Mouse (Mus musculus) CH12.LX (cell line): ENCODE results near the gene Zfp36. TPM values are rescaled to one million over a fixed set of nuclear protein-coding genes. Genes with fewer than 3 reads are reported as not detected.

ENCODE experiments used
- DNase-seq: peaks from one replicate; pipeline ENCODE4 v3.0.0-alpha.2; 2013; ENCODE audit errors: extremely low read depth
- H3K27ac ChIP-seq: 2 replicates; pipeline ENCODE4 v1.5.1; 2012; ENCODE audit warnings: low read depth, mild to moderate bottlenecking, control low read depth, moderate library complexity; ENCODE audit not compliant: insufficient read depth
- H3K27me3 ChIP-seq: replicated peaks from 2 replicates; pipeline ENCODE3; 2012; ENCODE audit warnings: inconsistent platforms
- H3K36me3 ChIP-seq, 2 experiments: replicated peaks in 1 of 2; 2 replicates each; pipeline versions ENCODE3 to v1.6.1; 2012; ENCODE audit warnings: inconsistent platforms in 1 of 2, low read length in 1 of 2, mild to moderate bottlenecking in 1 of 2, mixed read lengths in 1 of 2, moderate library complexity in 1 of 2; ENCODE audit not compliant: control insufficient read depth in 1 of 2, insufficient read depth in 1 of 2
- H3K4me1 ChIP-seq, 2 experiments: 2 replicates each; pipeline ENCODE4 v1.6.1; 2012; ENCODE audit warnings: inconsistent platforms in 1 of 2, moderate library complexity in 1 of 2; ENCODE audit not compliant: insufficient read depth in 2 of 2, control insufficient read depth in 1 of 2
- H3K4me2 ChIP-seq: 2 replicates; pipeline ENCODE4 v1.6.1; 2012; ENCODE audit warnings: low read depth, mild to moderate bottlenecking, control low read depth; ENCODE audit not compliant: poor library complexity, insufficient read depth, severe bottlenecking
- H3K4me3 ChIP-seq, 3 experiments: fragments of 150-350 bp in 1 of 3; sonication (generic) in 1 of 3; replicated peaks in 1 of 3; 2 replicates each; pipeline versions ENCODE3 to v1.5.1; 2011 to 2012; ENCODE audit warnings: low read depth in 2 of 3, low read length in 2 of 3, mild to moderate bottlenecking in 2 of 3, moderate library complexity in 2 of 3, control low read depth in 1 of 3, improper control_type of control experiment in 1 of 3, inconsistent platforms in 1 of 3, mixed read lengths in 1 of 3; ENCODE audit not compliant: poor library complexity in 1 of 3
- H3K79me2 ChIP-seq: replicated peaks from 2 replicates; pipeline ENCODE4 v1.6.1; 2012; ENCODE audit warnings: mild to moderate bottlenecking, moderate library complexity; ENCODE audit not compliant: control insufficient read depth, poor library complexity, insufficient read depth, severe bottlenecking; ENCODE audit errors: extremely low read depth
- H3K9ac ChIP-seq: 2 replicates; pipeline ENCODE4 v1.6.1; 2012; ENCODE audit warnings: low read depth, mild to moderate bottlenecking, control low read depth, moderate library complexity; ENCODE audit not compliant: insufficient read depth
- H3K9me3 ChIP-seq: replicated peaks from 2 replicates; pipeline ENCODE3; 2012; ENCODE audit warnings: low read length, inconsistent platforms, mixed read lengths
- BHLHE40 ChIP-seq: IDR thresholded peaks from 2 replicates; pipeline ENCODE4 v1.6.1; 2011; ENCODE audit warnings: mild to moderate bottlenecking, low read depth, low read length, improper control_type of control experiment
- CHD1 ChIP-seq: IDR thresholded peaks from 2 replicates; pipeline ENCODE4 v1.6.1; 2012; ENCODE audit warnings: low read depth, low read length, improper control_type of control experiment, inconsistent platforms
- CHD2 ChIP-seq: IDR thresholded peaks from 2 replicates; pipeline ENCODE4 v1.6.1; 2011; ENCODE audit warnings: low read length, improper control_type of control experiment
- CTCF ChIP-seq, 2 experiments: IDR thresholded peaks in 1 of 2; conservative IDR thresholded peaks in 1 of 2; 2 replicates each; pipeline ENCODE4 v1.5.1; 2011 to 2012; ENCODE audit warnings: low read depth in 2 of 2, low read length in 2 of 2, improper control_type of control experiment in 1 of 2, inconsistent platforms in 1 of 2, mild to moderate bottlenecking in 1 of 2, moderate library complexity in 1 of 2
- E2F4 ChIP-seq: IDR thresholded peaks from 2 replicates; pipeline ENCODE4 v1.6.1; 2011; ENCODE audit warnings: low read depth, low read length, improper control_type of control experiment; ENCODE audit not compliant: insufficient replicate concordance
- ELF1 ChIP-seq: IDR thresholded peaks from 2 replicates; pipeline ENCODE4 v1.6.1; 2014; ENCODE audit warnings: low read depth, mild to moderate bottlenecking, inconsistent platforms, low read length, improper control_type of control experiment
- EP300 ChIP-seq: IDR thresholded peaks from 2 replicates; pipeline ENCODE4 v1.6.1; 2011; ENCODE audit warnings: low read length, improper control_type of control experiment
- ETS1 ChIP-seq: conservative IDR thresholded peaks from 2 replicates; pipeline ENCODE4 v1.6.1; 2012; ENCODE audit warnings: low read depth, mild to moderate bottlenecking, inconsistent platforms, low read length, improper control_type of control experiment, moderate library complexity
- GABPA ChIP-seq: IDR thresholded peaks from 2 replicates; pipeline ENCODE4 v1.6.1; 2012; ENCODE audit warnings: low read depth, low read length, improper control_type of control experiment, inconsistent platforms; ENCODE audit not compliant: insufficient replicate concordance
- HCFC1 ChIP-seq: IDR thresholded peaks from 2 replicates; pipeline ENCODE4 v1.6.1; 2012; ENCODE audit warnings: low read depth, mild to moderate bottlenecking, inconsistent platforms, low read length, improper control_type of control experiment
- IRF4 ChIP-seq: IDR thresholded peaks from 2 replicates; pipeline ENCODE4 v1.6.1; 2014; ENCODE audit warnings: low read depth, mild to moderate bottlenecking, inconsistent platforms, low read length, improper control_type of control experiment
- JUN ChIP-seq: IDR thresholded peaks from 2 replicates; pipeline ENCODE4 v1.6.1; 2011; ENCODE audit warnings: low read depth, mild to moderate bottlenecking, low read length, improper control_type of control experiment, moderate library complexity; ENCODE audit not compliant: insufficient read depth
- JUND ChIP-seq: conservative IDR thresholded peaks from 2 replicates; pipeline ENCODE4 v1.6.1; 2011; ENCODE audit warnings: low read depth, low read length, improper control_type of control experiment
- KAT2A ChIP-seq: IDR thresholded peaks from 2 replicates; pipeline ENCODE4 v1.6.1; 2012; ENCODE audit warnings: low read length, improper control_type of control experiment, inconsistent platforms; ENCODE audit not compliant: insufficient replicate concordance
- MAFK ChIP-seq: IDR thresholded peaks from 2 replicates; pipeline ENCODE4 v1.6.1; 2011; ENCODE audit warnings: low read length, improper control_type of control experiment; ENCODE audit not compliant: insufficient replicate concordance
- MAX ChIP-seq: IDR thresholded peaks from 2 replicates; pipeline ENCODE4 v1.6.1; 2011; ENCODE audit warnings: low read length, improper control_type of control experiment
- MAZ ChIP-seq: IDR thresholded peaks from 2 replicates; pipeline ENCODE4 v1.6.1; 2012; ENCODE audit warnings: low read depth, mild to moderate bottlenecking, inconsistent platforms, low read length, improper control_type of control experiment, moderate library complexity
- MEF2A ChIP-seq: IDR thresholded peaks from 2 replicates; pipeline ENCODE4 v1.6.1; 2014; ENCODE audit warnings: low read depth, mild to moderate bottlenecking, inconsistent platforms, low read length, improper control_type of control experiment, borderline replicate concordance
- MXI1 ChIP-seq: IDR thresholded peaks from 2 replicates; pipeline ENCODE4 v1.6.1; 2011; ENCODE audit warnings: mild to moderate bottlenecking, low read depth, low read length, improper control_type of control experiment
- MYC ChIP-seq: IDR thresholded peaks from 2 replicates; pipeline ENCODE4 v1.6.1; 2011; ENCODE audit warnings: low read depth, mild to moderate bottlenecking, improper control_type of control experiment, low read length
- NELFE ChIP-seq: IDR thresholded peaks from 2 replicates; pipeline ENCODE4 v1.6.1; 2011; ENCODE audit warnings: low read depth, low read length, improper control_type of control experiment
- NRF1 ChIP-seq: IDR thresholded peaks from 2 replicates; pipeline ENCODE4 v1.6.1; 2014; ENCODE audit warnings: low read depth, mild to moderate bottlenecking, inconsistent platforms, low read length, improper control_type of control experiment, moderate library complexity
- PAX5 ChIP-seq: IDR thresholded peaks from 2 replicates; pipeline ENCODE4 v1.6.1; 2012; ENCODE audit warnings: low read length, inconsistent platforms, mixed read lengths
- POLR2A ChIP-seq: IDR thresholded peaks from 2 replicates; pipeline ENCODE4 v1.6.1; 2011; ENCODE audit warnings: low read depth, mild to moderate bottlenecking, improper control_type of control experiment, low read length
- POLR2AphosphoS2 ChIP-seq: IDR thresholded peaks from 2 replicates; pipeline ENCODE4 v1.6.1; 2011; ENCODE audit warnings: low read depth, low read length, improper control_type of control experiment
- RAD21 ChIP-seq: IDR thresholded peaks from 2 replicates; pipeline ENCODE4 v1.6.1; 2011; ENCODE audit warnings: low read depth, mild to moderate bottlenecking, low read length, improper control_type of control experiment, moderate library complexity
- RCOR1 ChIP-seq: conservative IDR thresholded peaks from 2 replicates; pipeline ENCODE4 v1.6.1; 2012; ENCODE audit warnings: low read depth, mild to moderate bottlenecking, inconsistent platforms, low read length, improper control_type of control experiment
- SIN3A ChIP-seq: IDR thresholded peaks from 2 replicates; pipeline ENCODE4 v1.6.1; 2012; ENCODE audit warnings: low read length, improper control_type of control experiment, inconsistent platforms
- SMC3 ChIP-seq: IDR thresholded peaks from 2 replicates; pipeline ENCODE4 v1.6.1; 2011; ENCODE audit warnings: low read depth, low read length, improper control_type of control experiment
- TBP ChIP-seq: conservative IDR thresholded peaks from 2 replicates; pipeline ENCODE4 v1.6.1; 2011; ENCODE audit warnings: low read depth, low read length, improper control_type of control experiment
- TCF12 ChIP-seq: IDR thresholded peaks from 2 replicates; pipeline ENCODE4 v1.6.1; 2014; ENCODE audit warnings: low read depth, mild to moderate bottlenecking, inconsistent platforms, low read length, improper control_type of control experiment
- UBTF ChIP-seq: IDR thresholded peaks from 2 replicates; pipeline ENCODE4 v1.6.1; 2012; ENCODE audit warnings: low read depth, mild to moderate bottlenecking, inconsistent platforms, low read length, improper control_type of control experiment, moderate library complexity
- USF1 ChIP-seq: IDR thresholded peaks from 2 replicates; pipeline ENCODE4 v1.6.1; 2014; ENCODE audit warnings: low read depth, mild to moderate bottlenecking, inconsistent platforms, low read length, improper control_type of control experiment
- USF2 ChIP-seq: conservative IDR thresholded peaks from 2 replicates; pipeline ENCODE4 v1.6.1; 2011; ENCODE audit warnings: low read depth, low read length, improper control_type of control experiment
- ZC3H11A ChIP-seq: IDR thresholded peaks from 2 replicates; pipeline ENCODE4 v1.6.1; 2012; ENCODE audit warnings: low read depth, mild to moderate bottlenecking, inconsistent platforms, low read length, improper control_type of control experiment
- ZKSCAN1 ChIP-seq: IDR thresholded peaks from 2 replicates; pipeline ENCODE4 v1.6.1; 2012; ENCODE audit warnings: low read depth, inconsistent platforms, low read length, improper control_type of control experiment, borderline replicate concordance
- ZMIZ1 ChIP-seq: IDR thresholded peaks from 2 replicates; pipeline ENCODE4 v1.6.1; 2012; ENCODE audit warnings: low read depth, mild to moderate bottlenecking, inconsistent platforms, low read length, improper control_type of control experiment
- ZNF384 ChIP-seq: IDR thresholded peaks from 2 replicates; pipeline ENCODE4 v1.6.1; 2012; ENCODE audit warnings: low read depth, low read length, improper control_type of control experiment, inconsistent platforms
- dilution Hi-C: fragments of 300-500 bp; cut with MboI; formaldehyde crosslinking; loops from 2 replicates; pipeline ENCODE4 v1.14.3; 2020; ENCODE audit warnings: low sequenced_read_pairs; ENCODE audit not compliant: extremely low pct_unique_long_range_greater_than_20kb, extremely low pct_ligation_motif_present
- in situ Hi-C: fragments of 300-500 bp; cut with MboI; formaldehyde crosslinking; loops from 3 replicates; pipeline ENCODE4 v1.14.3; 2019; ENCODE audit warnings: low sequenced_read_pairs, low pct_ligation_motif_present, low pct_unique_long_range_greater_than_20kb, mixed read lengths
- polyA plus RNA-seq: library from polyadenylated mRNA; unstranded; fragments of >175 nt; gene quantifications from 2 replicates; pipeline ENCODE4 v1.2.1, GENCODE M21; 2012; ENCODE audit warnings: low read depth; ENCODE audit not compliant: insufficient read length
- total RNA-seq, 2 experiments: library from RNA; depleted of rRNA; stranded (reverse); fragments of 300-350 nt in 1 of 2; fragments of >200 nt in 1 of 2; gene quantifications; 2 replicates each; pipeline ENCODE4 v1.2.3; 2012 to 2014

Zfp36 gene
- total and polyA plus RNA-seq, 3 experiments: 1.9 to 9.9 (median 2.8) TPM

DNA sequence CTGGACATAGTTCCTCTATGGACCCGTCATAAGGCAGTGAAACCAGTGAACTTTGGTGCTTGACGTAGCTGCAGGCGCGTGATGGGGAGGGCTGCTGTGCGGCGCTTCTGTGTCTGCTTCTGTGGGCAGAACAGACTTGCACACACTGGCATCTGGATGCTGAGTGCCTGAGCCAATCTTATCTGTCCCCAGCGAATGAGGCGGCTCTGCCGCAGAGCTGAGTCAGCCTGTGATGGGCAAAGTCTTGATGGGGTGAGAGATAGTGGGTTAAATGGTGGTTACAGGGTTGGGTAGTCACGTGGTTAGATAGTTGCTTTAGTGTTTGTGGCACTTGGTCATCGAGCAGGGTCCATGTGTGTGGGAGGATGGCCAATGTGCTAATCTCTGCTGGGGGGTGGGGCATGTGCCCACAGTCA lies 2.9 kb upstream of the Zfp36 start:
- Histone ChIP-seq H3K4me1 (peaks cover 35 to 74% of the 10 kb centered on the region in 2 experiments), H3K27ac (peak overlapping the region; percentile 97), H3K9ac (no peak overlapping the region), H3K9me3 (no peaks in the 10 kb centered on the region), H3K4me2 (peak overlapping the region; percentile 85; the same call in 1 of the 2 replicates), H3K79me2 (peaks cover 10% of the 10 kb centered on the region), H3K27me3 (no peaks in the 10 kb centered on the region), H3K36me3 (peaks cover 5 to 23% of the 10 kb centered on the region in 2 experiments), H3K4me3 (peak overlapping the region in 1 of 3 experiments; percentile 13)
- TF ChIP-seq GABPA (no peak), PAX5 (no peak), MXI1 (no peak), MAFK (0 out of 2 replicates have a peak, but pooled peaks have one; percentile 5), MAX (peak; percentile 51), JUND (no peak), CHD1 (no peak; the same call in 1 of the 2 replicates), EP300 (no peak; the same call in 1 of the 2 replicates), BHLHE40 (no peak), TBP (no peak), TCF12 (peak; percentile 30; the same call in 1 of the 2 replicates), ZKSCAN1 (no peak), KAT2A (no peak), ZC3H11A (no peak), MEF2A (no peak), ZNF384 (no peak), JUN (no peak), RAD21 (no peak), CTCF (conservative IDR thresholded peaks at IDR 0.05 in 1 of 2, IDR thresholded peaks at IDR 0.05 in 1 of 2; ENCODE audit: low read depth in 2 of 2, low read length in 2 of 2) (no peak), POLR2A (no peak; the same call in 1 of the 2 replicates), RCOR1 (no peak), MYC (no peak), ZMIZ1 (no peak), POLR2AphosphoS2 (no peak), CHD2 (no peak), MAZ (no peak), SMC3 (no peak), IRF4 (no peak), SIN3A (no peak), USF2 (peak; percentile 64), NELFE (0 out of 2 replicates have a peak, but pooled peaks have one; percentile 29), HCFC1 (0 out of 2 replicates have a peak, but pooled peaks have one; percentile 5), USF1 (peak; percentile 47), ETS1 (no peak), NRF1 (no peak), ELF1 (no peak), UBTF (no peak), E2F4 (0 out of 2 replicates have a peak, but pooled peaks have one; percentile 17)
- no peak for DNase-seq
- dilution Hi-C loops (no loop called here), in situ Hi-C loops (no loop called here)
